Mouse (Mus musculus): ENCODE results near the gene Ly6g6e. TPM values are rescaled to one million over a fixed set of nuclear protein-coding genes. Genes with fewer than 3 reads are reported as not detected.
A peak's percentile ranks its signal among the peaks of the same experiment; 100 is the strongest.
"Not testable (repeated sequence)": the region's sequence is repeated elsewhere in the genome, so short reads cannot be mapped to it uniquely, and the experiment has no call there.

Ly6g6e gene
- polyA plus RNA-seq, 1 experiment from 2014 or later = 0.81 TPM

GRCm38 (mm10) chr17:35115046-35116019, 38.6 kb downstream of the Ly6g6e start, which contains the start of gene Ly6g5b:
Gene Ly6g5b, minus strand, starts transcription at chr17:35115428.
- H3K4me2 ChIP-seq (replicated peaks; ENCODE audit: low read depth, low read length) = no peak within 1 kb of the TSS
- no peaks in the 10 kb centered on the region for H3K9me3 ChIP-seq (ENCODE audit: control insufficient read depth, low read length)
- H3K4me1 ChIP-seq (ENCODE audit: control insufficient read depth, insufficient read depth, low read length) = peaks cover 7% of the 10 kb centered on the region
- H3K27ac ChIP-seq (ENCODE audit: low read depth, low read length) = no peak within 1 kb of the TSS
- H3K4me3 ChIP-seq (ENCODE audit: low read length) = no peak within 1 kb of the TSS
- 80% methylated on average over 8 of the region's 8 CpGs for WGBS
- no peak within 1 kb of the TSS for H3K9ac ChIP-seq (ENCODE audit: low read depth, low read length)
- no peaks in the 10 kb centered on the region for H3K27me3 ChIP-seq (ENCODE audit: control insufficient read depth, insufficient read depth, low read length)
- ATAC-seq (ENCODE audit: low FRiP score, low TSS enrichment) = no peak
- H3K36me3 ChIP-seq (ENCODE audit: control insufficient read depth, insufficient read depth, low read length) = peaks cover 53% of the 10 kb centered on the region

- Histone ChIP-seq H3K9me3 (ENCODE audit: control insufficient read depth, low read length) (no peaks in the 10 kb centered on the region), H3K27ac (ENCODE audit: low read depth, low read length) (peak overlapping the region; percentile 63), H3K4me2 (replicated peaks; ENCODE audit: low read depth, low read length) (peak overlapping the region; percentile 92), H3K36me3 (ENCODE audit: control insufficient read depth, insufficient read depth, low read length) (peaks cover 47% of the 10 kb centered on the region), H3K4me1 (ENCODE audit: control insufficient read depth, insufficient read depth, low read length) (peaks cover 19% of the 10 kb centered on the region), H3K4me3 (ENCODE audit: low read length) (peak overlapping the region; percentile 98), H3K9ac (ENCODE audit: low read depth, low read length) (peak overlapping the region; percentile 93), H3K27me3 (ENCODE audit: control insufficient read depth, insufficient read depth, low read length) (no peaks in the 10 kb centered on the region)
- WGBS = 0% methylated on average over 33 of the region's 33 CpGs
- ATAC-seq (ENCODE audit: low FRiP score, low TSS enrichment) = peak; percentile 7; the same call in 1 of the 2 replicates
Observed at GRCm38 (mm10) chr17:35120745-35121142, 44.0 kb downstream of the Ly6g6e start.

GRCm38 (mm10) chr17:35121143-35121799, 44.6 kb downstream of the Ly6g6e start, which contains the start of gene Gpank1:
Gene Gpank1, plus strand, starts transcription at chr17:35121455.
- Histone ChIP-seq H3K4me3 (ENCODE audit: low read length) (peak within 1 kb of the TSS; percentile 98), H3K4me2 (replicated peaks; ENCODE audit: low read depth, low read length) (peak within 1 kb of the TSS; percentile 92), H3K9me3 (ENCODE audit: control insufficient read depth, low read length) (no peaks in the 10 kb centered on the region), H3K9ac (ENCODE audit: low read depth, low read length) (peak within 1 kb of the TSS; percentile 93), H3K27me3 (ENCODE audit: control insufficient read depth, insufficient read depth, low read length) (no peaks in the 10 kb centered on the region), H3K27ac (ENCODE audit: low read depth, low read length) (peak within 1 kb of the TSS; percentile 88), H3K36me3 (ENCODE audit: control insufficient read depth, insufficient read depth, low read length) (peaks cover 42% of the 10 kb centered on the region), H3K4me1 (ENCODE audit: control insufficient read depth, insufficient read depth, low read length) (peaks cover 19% of the 10 kb centered on the region)
- ATAC-seq (ENCODE audit: low FRiP score, low TSS enrichment) = peak; percentile 93
- WGBS = under 1% methylated on average over 50 of the region's 50 CpGs

- no peak; the same call in 1 of the 2 replicates for ATAC-seq (ENCODE audit: low FRiP score, low TSS enrichment)
- peak within 1 kb of the TSS; percentile 93 for H3K9ac ChIP-seq (ENCODE audit: low read depth, low read length)
- peak within 1 kb of the TSS; percentile 98 for H3K4me3 ChIP-seq (ENCODE audit: low read length)
- WGBS = under 1% methylated on average over 19 of the region's 19 CpGs
- no peaks in the 10 kb centered on the region for H3K27me3 ChIP-seq (ENCODE audit: control insufficient read depth, insufficient read depth, low read length)
- peaks cover 24% of the 10 kb centered on the region for H3K4me1 ChIP-seq (ENCODE audit: control insufficient read depth, insufficient read depth, low read length)
- no peaks in the 10 kb centered on the region for H3K9me3 ChIP-seq (ENCODE audit: control insufficient read depth, low read length)
- H3K27ac ChIP-seq (ENCODE audit: low read depth, low read length) = peak within 1 kb of the TSS; percentile 88
- peak within 1 kb of the TSS; percentile 92 for H3K4me2 ChIP-seq (replicated peaks; ENCODE audit: low read depth, low read length)
- peaks cover 38% of the 10 kb centered on the region for H3K36me3 ChIP-seq (ENCODE audit: control insufficient read depth, insufficient read depth, low read length)
Observed at GRCm38 (mm10) chr17:35121871-35122303, 45.2 kb downstream of the Ly6g6e start, which contains the start of gene Csnk2b. Gene Csnk2b, minus strand, starts transcription at chr17:35122053.

- ATAC-seq (ENCODE audit: low FRiP score, low TSS enrichment) = not testable (repeated sequence)
Observed at GRCm38 (mm10) chr17:35123287-35123686, 46.6 kb downstream of the Ly6g6e start.

GRCm38 (mm10) chr17:35124261-35124896, 47.7 kb downstream of the Ly6g6e start:
- 93% methylated on average over 12 of the region's 12 CpGs for WGBS
- peaks cover 19% of the 10 kb centered on the region; the same call in 1 of the 2 replicates for H3K36me3 ChIP-seq (ENCODE audit: control insufficient read depth, insufficient read depth, low read length)
- H3K9me3 ChIP-seq (ENCODE audit: control insufficient read depth, low read length); H3K4me2 ChIP-seq (replicated peaks; ENCODE audit: low read depth, low read length); H3K27ac ChIP-seq (ENCODE audit: low read depth, low read length); H3K9ac ChIP-seq (ENCODE audit: low read depth, low read length); H3K27me3 ChIP-seq (ENCODE audit: control insufficient read depth, insufficient read depth, low read length); ATAC-seq (ENCODE audit: low FRiP score, low TSS enrichment); H3K4me3 ChIP-seq (ENCODE audit: low read length): not testable (repeated sequence)
- H3K4me1 ChIP-seq (ENCODE audit: control insufficient read depth, insufficient read depth, low read length) = peaks cover 37% of the 10 kb centered on the region

More at GRCm38 (mm10) chr17:35123287-35123686, 46.6 kb downstream of the Ly6g6e start:
- H3K36me3 ChIP-seq (ENCODE audit: control insufficient read depth, insufficient read depth, low read length) = peaks cover 28% of the 10 kb centered on the region
- 92% methylated on average over 9 of the region's 9 CpGs for WGBS
- not testable (repeated sequence) for H3K27ac ChIP-seq (ENCODE audit: low read depth, low read length); H3K4me3 ChIP-seq (ENCODE audit: low read length); H3K4me2 ChIP-seq (replicated peaks; ENCODE audit: low read depth, low read length); H3K9ac ChIP-seq (ENCODE audit: low read depth, low read length); H3K27me3 ChIP-seq (ENCODE audit: control insufficient read depth, insufficient read depth, low read length); H3K9me3 ChIP-seq (ENCODE audit: control insufficient read depth, low read length)
- peaks cover 33% of the 10 kb centered on the region for H3K4me1 ChIP-seq (ENCODE audit: control insufficient read depth, insufficient read depth, low read length)

GRCm38 (mm10) chr17:35125081-35125480, 48.4 kb downstream of the Ly6g6e start:
- H3K27ac ChIP-seq (ENCODE audit: low read depth, low read length) = no peak overlapping the region
- H3K36me3 ChIP-seq (ENCODE audit: control insufficient read depth, insufficient read depth, low read length) = peaks cover 15% of the 10 kb centered on the region; the same call in 1 of the 2 replicates
- H3K4me3 ChIP-seq (ENCODE audit: low read length) = no peak overlapping the region; the same call in 1 of the 2 replicates
- no peaks in the 10 kb centered on the region for H3K27me3 ChIP-seq (ENCODE audit: control insufficient read depth, insufficient read depth, low read length)
- H3K9me3 ChIP-seq (ENCODE audit: control insufficient read depth, low read length) = no peaks in the 10 kb centered on the region
- peak overlapping the region; percentile 86; the same call in 1 of the 2 replicates for H3K9ac ChIP-seq (ENCODE audit: low read depth, low read length)
- WGBS = 96% methylated on average over 1 of the region's 1 CpGs
- no peak for ATAC-seq (ENCODE audit: low FRiP score, low TSS enrichment)
- no peak overlapping the region for H3K4me2 ChIP-seq (replicated peaks; ENCODE audit: low read depth, low read length)
- H3K4me1 ChIP-seq (ENCODE audit: control insufficient read depth, insufficient read depth, low read length) = peaks cover 33% of the 10 kb centered on the region

- peak overlapping the region; percentile 82; the same call in 1 of the 2 replicates for H3K27ac ChIP-seq (ENCODE audit: low read depth, low read length)
- H3K9ac ChIP-seq (ENCODE audit: low read depth, low read length) = peak overlapping the region; percentile 86
- peak overlapping the region; percentile 80 for H3K4me2 ChIP-seq (replicated peaks; ENCODE audit: low read depth, low read length)
- WGBS = 33% methylated on average over 6 of the region's 6 CpGs
- peak overlapping the region; percentile 70 for H3K4me3 ChIP-seq (ENCODE audit: low read length)
- ATAC-seq (ENCODE audit: low FRiP score, low TSS enrichment) = no peak
- no peaks in the 10 kb centered on the region for H3K9me3 ChIP-seq (ENCODE audit: control insufficient read depth, low read length)
- peaks cover 29% of the 10 kb centered on the region; the same call in 1 of the 2 replicates for H3K4me1 ChIP-seq (ENCODE audit: control insufficient read depth, insufficient read depth, low read length)
- H3K27me3 ChIP-seq (ENCODE audit: control insufficient read depth, insufficient read depth, low read length) = no peaks in the 10 kb centered on the region
- peaks cover 17% of the 10 kb centered on the region; the same call in 1 of the 2 replicates for H3K36me3 ChIP-seq (ENCODE audit: control insufficient read depth, insufficient read depth, low read length)
Observed at GRCm38 (mm10) chr17:35125578-35125977, 48.9 kb downstream of the Ly6g6e start.
